Mouse (Mus musculus) c-Kit-negative CD71-positive TER-119-positive erythroid progenitor cells, embryonic 14.5 days (primary cell): ENCODE measurements around the gene Sox6.

Experiments used
- DNase-seq: peaks from one replicate; pipeline ENCODE4 v3.0.0-alpha.2; 2013; ENCODE audit warnings: low read depth, low spot score

The Sox6 gene

DNA sequence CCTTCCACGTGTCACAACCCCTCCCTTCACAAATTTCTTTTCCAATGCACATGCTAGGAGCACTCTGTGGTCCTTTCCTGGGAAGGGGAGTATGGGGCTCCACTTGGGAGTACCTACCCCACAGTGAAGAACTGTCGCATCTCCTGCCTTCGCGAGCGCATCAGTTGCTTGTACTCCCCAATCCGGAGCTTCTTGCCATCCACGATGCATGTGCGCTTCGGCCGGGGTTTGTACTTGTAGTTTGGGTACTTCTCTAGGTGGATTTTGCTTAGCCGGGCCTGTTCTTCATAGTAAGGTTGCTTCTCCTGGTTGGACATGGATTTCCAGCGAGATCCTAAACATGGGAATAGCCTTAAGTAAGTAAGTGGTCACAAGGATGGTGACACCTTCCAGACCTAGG, 552.2 kb downstream of the Sox6 start:
- no peak for DNase-seq

- no peak for DNase-seq
Observed at GRCm38 (mm10) chr7:115485664-115486409, 552.8 kb downstream of the Sox6 start.

GRCm38 (mm10) chr7:115477763-115478162, 560.8 kb downstream of the Sox6 start:
- no peak for DNase-seq

DNA sequence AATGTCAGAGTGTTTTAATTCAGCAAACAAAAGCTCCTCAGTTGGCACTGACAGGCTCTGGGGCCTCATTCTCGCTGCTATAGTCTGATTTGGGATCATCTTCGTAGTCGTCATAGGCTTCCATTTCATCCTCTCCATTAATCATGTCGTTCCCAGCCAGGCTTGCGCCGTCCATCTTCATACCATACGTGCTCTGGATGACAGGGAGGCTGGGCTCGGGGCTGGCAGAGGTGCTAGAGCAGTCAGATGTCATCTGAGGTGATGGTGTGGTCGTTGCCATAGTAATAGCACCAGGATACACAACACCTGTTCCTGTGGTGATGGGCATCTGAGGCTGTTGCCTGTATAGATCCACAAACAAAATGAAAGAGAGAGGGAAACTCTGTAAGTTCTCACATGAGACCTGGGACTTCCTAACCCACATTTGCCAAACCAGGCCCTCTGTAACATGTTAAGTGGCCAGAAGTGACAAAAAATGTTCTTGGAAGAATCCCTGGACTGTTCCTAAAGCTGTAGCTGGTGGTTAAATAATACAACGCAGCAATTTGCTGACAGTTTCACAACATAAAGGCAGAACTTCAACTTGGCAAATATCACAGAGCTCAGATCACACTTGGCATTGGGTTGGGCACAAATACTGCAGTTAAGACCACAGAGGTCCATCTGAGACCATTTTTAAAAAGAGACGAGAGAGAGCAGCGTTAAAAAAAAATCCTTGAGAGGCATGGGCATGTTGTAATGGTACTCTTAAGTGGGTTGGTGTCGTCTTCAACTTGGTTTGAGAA, 561.5 kb downstream of the Sox6 start:
- DNase-seq: no peak

GRCm38 (mm10) chr7:115475176-115475575, 563.4 kb downstream of the Sox6 start:
- DNase-seq: no peak

DNA sequence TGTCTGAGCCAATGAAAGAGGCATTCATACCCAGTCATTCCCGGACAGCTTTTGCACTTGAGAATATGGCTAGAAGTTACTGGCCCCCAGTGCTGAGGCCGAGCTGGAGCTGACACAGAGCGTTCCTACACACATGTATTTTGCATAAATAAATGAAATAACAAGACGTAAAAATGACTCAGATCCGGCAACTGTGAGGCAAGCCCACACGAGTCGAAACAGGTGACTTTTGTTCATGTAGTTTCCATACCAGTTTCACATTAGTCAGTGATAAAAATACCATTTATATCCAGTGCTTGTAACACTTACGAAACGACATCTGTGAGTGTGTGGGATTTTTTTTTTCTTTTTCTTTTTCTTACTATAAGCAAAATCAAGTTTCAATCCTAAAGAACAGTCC, 564.5 kb downstream of the Sox6 start:
- DNase-seq: no peak

DNA sequence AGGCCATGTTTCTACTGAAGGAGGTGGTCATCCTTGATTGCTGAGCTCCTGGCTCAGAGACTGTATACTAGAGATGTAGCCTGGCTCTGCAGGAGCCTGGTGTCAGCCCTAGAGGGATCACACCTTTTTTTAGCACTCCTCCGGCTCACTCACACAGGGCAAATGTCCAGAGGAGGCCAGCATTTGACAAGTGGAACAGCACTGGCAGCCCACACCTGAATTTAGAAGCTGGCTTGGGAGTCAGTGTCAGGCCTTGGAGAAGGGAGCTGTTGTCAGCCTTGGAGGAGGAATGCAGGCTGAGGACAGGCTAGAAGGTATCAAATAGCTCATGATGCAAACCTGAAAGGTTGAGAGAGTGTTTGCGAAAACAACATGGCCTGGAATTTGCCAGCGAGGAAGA, 565.7 kb downstream of the Sox6 start:
- no peak for DNase-seq

GRCm38 (mm10) chr7:115471521-115471920, 567.1 kb downstream of the Sox6 start:
- DNase-seq: peak; percentile 11

GRCm38 (mm10) chr7:115466811-115467210, 571.8 kb downstream of the Sox6 start:
- DNase-seq: no peak

DNA sequence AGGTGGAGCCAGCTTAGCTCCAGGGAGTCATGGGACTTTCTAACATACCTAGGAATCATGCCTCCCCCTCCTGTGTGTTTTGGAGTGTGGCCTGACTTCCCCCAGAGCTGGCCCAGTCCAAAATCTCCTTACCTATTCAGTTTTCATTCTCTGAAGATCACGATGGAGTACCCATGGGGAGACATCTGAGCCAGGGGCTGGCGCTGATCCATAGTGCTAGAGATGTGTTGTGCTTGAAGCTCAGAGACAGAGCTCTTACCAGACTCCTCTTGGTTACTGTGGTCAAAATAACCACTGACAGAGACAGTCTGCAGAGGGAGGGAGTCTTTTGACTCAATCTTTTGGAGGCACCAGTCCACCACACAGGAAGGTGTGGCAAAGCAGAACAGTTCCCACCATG, 575.2 kb downstream of the Sox6 start:
- no peak for DNase-seq

DNA sequence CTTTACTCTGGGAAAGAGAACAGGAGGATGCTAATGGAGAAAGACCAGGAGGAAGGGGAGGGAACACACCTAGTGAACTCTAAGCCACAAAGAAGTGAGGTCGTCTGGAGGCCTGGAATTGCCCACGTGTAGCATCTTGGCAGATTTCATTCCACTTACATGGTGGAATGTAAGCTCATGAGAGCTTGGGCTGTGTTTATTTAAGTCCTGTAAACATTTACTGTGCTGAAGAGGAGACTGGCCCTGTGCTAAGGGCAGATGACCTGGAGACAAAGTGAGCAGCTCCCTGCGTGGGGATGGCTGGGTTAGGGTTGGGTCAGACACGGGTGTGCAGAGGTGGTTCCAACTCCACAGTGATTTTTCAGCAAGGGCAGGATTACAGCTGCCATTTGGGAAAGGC, 576.3 kb downstream of the Sox6 start:
- DNase-seq: no peak

- no peak for DNase-seq
Observed at GRCm38 (mm10) chr7:115454988-115455387, 583.6 kb downstream of the Sox6 start.

DNA sequence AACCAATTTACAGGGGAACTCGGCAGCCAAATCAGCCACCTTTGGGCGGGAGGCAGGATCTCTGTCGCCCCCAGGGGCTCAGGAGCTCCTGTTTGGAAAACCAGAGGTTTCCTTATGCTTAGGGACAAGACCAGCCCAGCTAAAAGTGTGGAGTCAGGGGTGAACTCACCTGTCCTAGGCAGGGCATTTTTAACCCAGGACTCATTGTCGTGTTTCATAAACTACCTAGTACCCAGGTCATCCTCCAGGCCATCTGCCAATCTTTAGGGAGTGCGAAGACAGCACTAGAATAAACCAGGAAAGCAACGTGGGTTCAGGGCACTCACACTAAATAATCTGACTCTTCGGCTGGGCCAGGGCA, 584.9 kb downstream of the Sox6 start:
- DNase-seq: no peak

GRCm38 (mm10) chr7:115453042-115453712, 585.4 kb downstream of the Sox6 start:
- peak; percentile 11 for DNase-seq

DNA sequence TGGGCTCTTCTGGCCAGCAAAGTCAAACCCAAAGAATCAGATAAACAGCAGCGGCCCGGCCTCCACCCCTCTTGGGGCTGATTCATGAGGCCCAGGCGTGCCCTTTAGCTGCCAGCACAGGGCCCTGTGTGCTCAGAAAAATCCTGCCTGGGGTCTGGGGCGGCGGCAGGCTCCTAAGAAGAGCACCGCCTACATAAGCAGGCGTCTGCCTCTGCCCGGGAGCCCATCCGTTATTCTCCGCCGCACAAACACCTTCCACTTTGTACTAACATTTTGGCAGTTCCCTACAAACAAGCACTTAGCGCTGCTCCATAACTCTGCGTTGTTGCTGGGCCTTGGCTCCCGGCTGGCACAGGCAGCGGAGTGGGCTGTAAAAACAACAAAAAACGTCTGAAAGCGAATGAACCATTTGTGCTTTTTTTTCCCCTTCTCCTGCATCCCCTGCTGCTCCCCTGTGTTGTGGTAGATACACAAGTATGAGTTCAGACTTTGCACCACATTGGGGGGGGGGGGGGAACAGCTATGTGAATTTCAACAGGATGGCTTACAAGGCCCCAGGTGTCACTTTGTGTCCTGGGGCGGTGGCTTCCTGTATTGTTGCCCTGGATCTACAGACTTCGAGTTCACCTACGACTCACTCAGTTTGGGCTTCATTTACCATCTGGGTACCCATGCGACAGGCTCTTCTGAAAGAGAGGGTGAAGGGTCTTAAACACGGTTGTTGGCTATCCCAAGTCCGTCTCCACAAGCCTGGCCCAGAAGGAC, 588.0 kb downstream of the Sox6 start:
- no peak for DNase-seq

- DNase-seq: no peak
Observed at GRCm38 (mm10) chr7:115448403-115449025, 590.1 kb downstream of the Sox6 start.

GRCm38 (mm10) chr7:115447091-115447490, 591.5 kb downstream of the Sox6 start:
- no peak for DNase-seq

- DNase-seq: no peak
Observed at GRCm38 (mm10) chr7:115446481-115447016, 592.0 kb downstream of the Sox6 start.

- DNase-seq: no peak
Observed at GRCm38 (mm10) chr7:115426161-115426982, 612.2 kb downstream of the Sox6 start.

DNA sequence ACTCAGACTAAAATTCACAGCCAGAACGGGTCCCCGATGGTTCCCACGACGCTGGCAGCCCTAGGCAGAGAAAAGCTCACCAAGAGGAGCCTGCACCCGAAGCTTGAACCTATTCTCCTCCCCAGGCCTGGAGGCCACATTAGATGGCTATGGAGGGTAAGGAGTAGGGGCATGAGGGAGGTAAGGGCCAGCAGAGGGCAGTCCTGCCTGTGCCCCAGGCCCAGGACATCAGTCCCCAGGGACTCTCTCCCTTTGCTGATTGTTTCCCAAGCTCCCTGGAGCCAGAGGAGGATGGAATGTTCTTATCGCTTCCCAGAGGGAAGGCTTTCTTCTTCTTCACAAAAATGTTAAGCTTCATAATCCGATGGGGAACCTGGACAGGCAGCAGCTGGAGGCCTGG, 615.8 kb downstream of the Sox6 start:
- no peak for DNase-seq
